Mouse (Mus musculus): ENCODE measurements at regions not wholly inside any gene's neighbourhood (a gene's known extent, or its start where the extent isn't known, plus 50 kb on each side); places are given as distances from the start of the nearest gene placed in this dataset.
A peak's percentile ranks its signal among the peaks of the same experiment; 100 is the strongest.

DNA sequence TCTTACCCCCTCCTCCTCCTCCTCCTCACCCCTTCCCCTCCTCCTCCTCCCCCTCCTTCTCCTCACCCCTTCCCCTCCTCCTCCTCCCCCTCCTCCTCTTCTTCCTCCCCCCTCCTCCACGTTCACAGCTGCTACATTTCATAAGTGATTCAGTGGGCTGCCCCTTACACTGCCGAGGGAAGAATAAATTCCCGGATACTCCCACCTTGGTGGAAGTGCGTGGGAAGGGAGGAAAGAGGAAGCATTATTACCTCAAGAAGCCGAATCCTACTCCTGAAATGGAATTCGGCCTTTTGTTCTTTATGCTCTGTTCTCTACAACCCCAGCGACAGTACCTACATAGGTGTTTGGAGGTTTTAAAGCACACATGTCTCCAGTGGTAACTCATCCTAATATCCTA, 256.1 kb downstream of the Cd83 start:
- no peak for DNase-seq

DNA sequence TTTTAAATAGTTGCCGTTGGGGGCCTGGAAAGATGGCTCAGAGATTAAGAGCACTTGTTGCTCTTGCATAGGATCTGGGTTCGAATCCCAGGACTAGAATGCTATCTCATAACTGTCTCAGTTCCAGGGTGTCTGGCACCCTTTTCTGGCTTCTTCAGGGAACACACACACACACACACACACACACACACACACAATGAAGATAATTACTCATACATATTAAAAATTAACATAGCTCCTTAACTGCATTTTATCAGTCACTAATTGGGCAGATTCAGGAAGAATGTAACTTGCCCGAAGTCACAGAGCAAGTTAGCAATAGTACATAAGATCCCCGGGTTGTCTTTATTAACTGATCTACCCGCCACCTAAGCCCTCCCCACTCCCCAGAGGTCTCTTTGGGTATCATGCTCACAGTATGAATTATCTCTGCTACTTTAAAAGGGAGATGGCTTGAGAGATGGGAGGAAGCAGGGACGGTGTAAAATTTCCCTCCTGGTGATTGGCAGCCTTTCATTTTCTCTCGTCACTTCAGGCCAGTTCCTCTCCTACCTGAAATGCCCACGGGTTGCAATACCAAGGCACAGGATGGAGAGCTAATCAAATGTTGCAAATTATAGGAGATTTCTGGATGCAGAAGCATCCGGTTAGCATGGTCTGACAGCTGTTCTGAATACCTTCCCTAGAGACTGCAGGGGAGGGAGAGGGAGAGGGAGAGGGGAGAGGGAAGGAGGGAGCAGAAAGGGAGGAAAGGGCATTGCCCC, 258.3 kb downstream of the Cd83 start:
- peak; percentile 47 for DNase-seq

GRCm38 (mm10) chr13:44043494-44043885, 258.9 kb downstream of the Cd83 start:
- DNase-seq = peak; percentile 55

GRCm38 (mm10) chr13:44044546-44045216, 260.1 kb downstream of the Cd83 start:
- no peak for DNase-seq

DNA sequence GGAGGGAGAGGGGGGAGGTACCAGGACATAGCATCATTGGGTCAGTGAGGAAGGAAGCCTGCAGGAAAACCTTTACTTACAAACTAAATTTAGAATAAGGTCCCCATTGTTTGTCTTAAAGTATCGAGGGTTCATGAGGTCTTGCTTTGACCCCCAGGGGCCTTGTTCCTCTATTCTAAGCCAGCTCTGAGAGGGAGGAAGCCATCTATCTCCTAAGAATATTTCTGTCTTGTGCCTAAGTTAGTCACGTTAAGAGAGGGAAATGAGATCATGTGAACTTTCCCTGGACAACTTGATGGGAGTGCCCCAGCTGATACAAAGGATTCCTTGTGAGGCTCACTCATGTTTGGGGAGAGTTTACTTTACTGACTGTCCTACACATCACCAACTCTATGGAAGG, 261.9 kb downstream of the Cd83 start:
- no peak for DNase-seq

DNA sequence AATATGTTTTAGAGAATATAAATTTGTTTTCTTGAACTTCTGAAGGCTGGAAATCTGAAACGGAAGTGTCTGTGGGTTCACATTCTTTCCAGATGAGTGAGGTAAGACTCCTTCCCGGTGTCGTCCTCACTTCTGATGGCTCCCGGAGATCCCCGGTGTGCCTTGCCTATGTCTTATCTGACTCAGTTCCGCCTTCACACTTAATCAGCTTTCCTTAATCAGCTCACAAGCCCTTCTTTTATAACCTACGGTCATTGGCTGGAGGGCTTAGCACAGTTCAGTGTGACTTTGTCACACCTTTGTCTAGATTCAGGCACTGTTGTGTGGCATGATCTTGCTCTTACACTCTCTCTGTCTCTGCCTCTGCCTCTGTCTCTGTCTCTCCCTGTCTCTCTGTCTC, 269.6 kb downstream of the Cd83 start:
- no peak for DNase-seq

DNA sequence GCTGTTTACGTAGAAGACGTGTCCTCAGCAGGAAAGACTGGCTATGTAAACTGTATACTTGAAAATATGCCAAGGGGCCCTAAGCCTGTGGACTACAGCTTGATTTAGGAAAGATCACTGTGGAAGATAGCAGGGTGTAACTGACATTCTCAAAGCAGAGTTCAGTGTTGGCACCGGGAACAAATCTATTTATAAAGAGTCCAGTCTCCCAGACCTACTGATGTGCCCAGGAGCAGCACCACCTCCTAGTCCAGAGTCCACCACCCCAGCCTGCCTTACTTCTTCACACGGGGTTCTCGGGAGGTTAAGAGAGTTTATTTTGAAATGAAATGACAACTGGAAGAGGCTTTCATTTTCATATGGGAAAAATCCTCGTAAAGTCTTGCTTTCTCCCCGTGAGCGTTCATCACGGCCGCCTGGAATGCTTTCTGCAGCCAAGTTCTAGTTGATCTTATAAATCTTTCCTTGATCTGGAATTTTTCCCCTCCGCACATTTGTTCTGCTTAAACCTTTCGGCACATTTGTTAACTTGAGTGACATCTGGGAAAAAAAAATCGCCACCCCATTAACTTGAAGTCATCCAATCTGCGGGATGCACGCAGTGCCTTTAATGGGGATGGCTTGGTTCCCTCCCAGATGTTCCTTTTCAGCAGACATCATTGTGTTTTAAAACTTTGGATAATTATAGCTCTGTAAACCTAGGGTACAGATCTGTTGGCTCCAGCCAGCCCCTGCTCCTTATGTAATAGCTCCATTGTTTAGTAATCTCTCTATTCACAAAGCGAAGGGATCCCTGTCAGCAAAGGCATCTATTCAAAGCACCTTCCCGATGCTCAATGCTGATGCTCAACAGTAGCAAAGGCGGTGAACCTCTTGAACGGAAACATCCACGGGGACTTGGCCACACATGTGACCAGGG, 271.3 kb downstream of the Cd83 start:
- peak; percentile 39 for DNase-seq

DNA sequence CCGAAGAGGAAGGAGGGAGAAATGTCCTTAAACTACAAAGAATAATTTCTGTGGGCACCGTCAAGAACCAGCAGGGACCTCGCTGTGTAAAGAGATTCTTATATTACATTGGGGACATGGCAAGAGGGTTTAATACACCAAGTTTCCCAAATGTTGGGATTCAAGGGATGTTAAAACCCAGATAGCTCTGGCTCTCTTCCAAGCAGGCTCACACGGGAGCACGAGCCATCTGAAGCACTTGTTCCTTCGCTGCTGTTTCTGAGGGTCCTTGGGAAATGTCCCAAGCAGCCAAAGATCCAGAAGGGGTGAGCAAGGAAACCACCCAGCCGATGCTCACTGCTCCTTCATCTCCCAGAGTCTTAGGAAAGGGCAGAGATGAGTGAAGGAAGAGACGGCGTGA, 272.1 kb downstream of the Cd83 start:
- no peak for DNase-seq

DNA sequence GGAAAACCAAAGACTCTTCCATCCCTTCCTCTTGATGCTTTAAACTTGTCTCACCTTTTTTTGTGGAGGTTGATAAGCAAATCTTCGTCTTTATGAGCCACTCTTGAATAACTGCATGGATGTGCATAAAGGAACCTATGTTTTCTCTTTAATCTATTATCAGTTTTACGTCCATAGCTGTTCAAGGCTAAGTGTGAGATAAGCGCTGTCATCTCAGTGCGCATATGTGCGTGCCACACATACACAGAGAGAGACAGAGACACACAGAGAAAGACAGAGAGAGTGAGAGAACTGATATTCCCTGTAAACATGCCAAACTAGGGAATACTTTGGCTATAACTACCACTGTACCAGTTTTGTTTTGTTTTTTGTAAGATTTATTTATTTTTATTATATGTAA, 273.0 kb downstream of the Cd83 start:
- DNase-seq = no peak

- no peak for DNase-seq
Observed at GRCm38 (mm10) chr13:44058277-44058676, 273.7 kb downstream of the Cd83 start.

- no peak for DNase-seq
Observed at GRCm38 (mm10) chr13:44059436-44059835, 274.9 kb downstream of the Cd83 start.

DNA sequence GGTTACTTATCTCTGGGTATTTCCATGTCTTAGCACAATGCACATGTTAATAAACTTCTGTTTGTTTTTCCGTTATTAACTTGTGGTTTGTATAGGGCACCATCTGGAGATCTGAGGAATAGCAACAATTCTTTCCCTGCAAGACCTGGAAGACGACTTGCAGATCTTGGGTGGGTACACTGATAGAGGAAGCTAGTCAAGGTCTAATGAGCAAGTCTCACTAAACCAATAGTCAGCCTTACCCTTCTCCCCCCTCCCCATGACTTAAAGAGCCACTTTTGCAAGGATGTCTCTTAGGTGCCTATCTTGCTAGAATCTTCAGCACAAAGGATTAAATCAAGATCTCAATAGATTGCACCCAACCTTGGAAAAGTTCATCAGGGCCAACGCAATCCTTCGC, 276.7 kb downstream of the Cd83 start:
- no peak for DNase-seq

- DNase-seq = no peak
Observed at GRCm38 (mm10) chr13:44061721-44062300, 277.2 kb downstream of the Cd83 start.

- DNase-seq = no peak
Observed at GRCm38 (mm10) chr13:44063317-44063716, 278.7 kb downstream of the Cd83 start.

DNA sequence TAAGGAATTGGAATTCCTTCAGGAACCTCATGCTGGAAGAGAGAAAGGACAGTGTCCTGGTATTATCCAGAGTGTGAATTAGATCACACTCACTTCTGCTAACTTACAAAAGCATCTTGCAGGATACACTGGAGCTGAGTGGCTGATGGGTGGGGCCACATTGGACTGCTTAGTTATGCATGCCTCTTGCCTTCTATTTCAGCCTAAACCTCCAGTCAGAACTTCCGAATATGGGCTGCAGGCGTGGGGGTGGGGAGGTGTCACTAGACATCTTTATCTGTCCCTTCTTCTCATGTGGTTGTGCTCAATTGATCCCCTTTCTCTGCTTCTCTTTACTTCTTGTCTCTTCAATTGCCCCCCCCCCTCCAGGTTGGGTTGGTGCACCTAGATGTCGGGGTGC, 279.5 kb downstream of the Cd83 start:
- DNase-seq = no peak

GRCm38 (mm10) chr13:44065741-44066185, 281.2 kb downstream of the Cd83 start:
- DNase-seq = no peak

GRCm38 (mm10) chr13:44067244-44067643, 282.7 kb downstream of the Cd83 start:
- DNase-seq = no peak

DNA sequence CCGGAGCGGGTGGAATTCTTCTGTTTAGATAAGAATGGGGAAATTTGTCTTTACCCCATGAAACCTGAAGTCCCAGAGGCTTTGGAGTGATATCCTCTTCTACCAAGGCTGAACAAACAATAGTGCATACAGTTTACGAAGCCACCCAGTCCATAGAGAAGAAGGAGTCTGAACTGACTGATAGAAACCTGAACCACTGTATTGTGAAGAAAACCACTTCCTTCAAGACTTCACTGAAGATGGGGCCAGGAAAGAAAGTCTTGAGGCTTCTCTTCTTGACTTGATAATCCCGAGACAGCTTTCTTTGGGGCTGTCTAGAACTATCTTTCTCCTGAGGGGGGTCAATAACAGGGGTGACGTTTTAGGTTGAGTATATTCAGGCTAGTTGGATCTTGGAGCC, 284.4 kb downstream of the Cd83 start:
- no peak for DNase-seq

DNA sequence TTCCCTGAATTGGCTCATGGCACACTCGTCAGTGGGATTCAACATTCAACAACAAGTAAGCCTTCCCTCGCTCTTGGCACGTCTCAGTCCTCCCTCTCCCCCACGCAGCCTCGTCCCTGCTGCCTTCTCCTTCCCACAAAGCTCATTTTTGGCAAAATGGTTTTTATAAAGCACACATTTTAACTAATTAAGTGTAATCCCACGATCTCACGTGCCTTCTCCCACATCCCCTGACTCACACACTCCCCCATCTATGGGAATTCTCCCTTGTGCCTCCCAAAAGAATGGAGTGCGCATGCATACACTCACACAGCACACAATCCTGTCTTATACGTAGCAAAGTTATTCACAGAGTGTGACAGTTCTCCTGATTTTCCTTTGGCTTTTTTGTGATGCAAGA, 288.5 kb downstream of the Cd83 start:
- no peak for DNase-seq

DNA sequence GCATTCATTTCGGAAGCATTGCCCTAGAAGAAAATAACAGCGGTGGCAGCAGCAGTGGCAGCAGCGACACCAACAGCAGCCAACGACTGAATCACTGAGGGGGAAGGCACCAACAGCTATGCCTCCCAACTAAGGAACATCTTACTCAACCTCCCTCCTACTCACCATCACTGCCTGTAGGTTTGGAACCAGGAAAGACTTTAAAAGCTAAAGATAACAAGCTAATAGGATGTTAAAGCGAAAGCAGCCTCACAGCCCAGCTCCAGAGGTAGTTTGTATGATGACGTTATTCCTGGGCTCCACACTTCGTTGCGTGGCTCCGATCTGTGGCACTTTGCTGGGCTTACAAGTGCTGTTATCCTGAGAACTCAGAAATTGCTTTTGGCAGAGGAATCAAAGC, 289.6 kb downstream of the Cd83 start:
- no peak for DNase-seq

- no peak for DNase-seq
Observed at GRCm38 (mm10) chr13:44077022-44077421, 292.4 kb downstream of the Cd83 start.

GRCm38 (mm10) chr13:44085621-44086510, 301.3 kb downstream of the Cd83 start:
- DNase-seq = no peak

Measured in embryo, embryonic 11 days (tissue).